Mouse (Mus musculus) megakaryocyte, adult 5-6 weeks (primary cell): ENCODE measurements at regions not wholly inside any gene's neighbourhood (a gene's known extent, or its start where the extent isn't known, plus 50 kb on each side); places are given as distances from the start of the nearest gene placed in this dataset.
"Not testable (repeated sequence)": the region's sequence is repeated elsewhere in the genome, so short reads cannot be mapped to it uniquely, and the experiment has no call there.

Experiments
- ATAC-seq: 2 replicates; pipeline ENCODE4 v1.8.0; 2016; ENCODE audit warnings: mild to moderate bottlenecking, inconsistent platforms; ENCODE audit not compliant: poor library complexity, severe bottlenecking

DNA sequence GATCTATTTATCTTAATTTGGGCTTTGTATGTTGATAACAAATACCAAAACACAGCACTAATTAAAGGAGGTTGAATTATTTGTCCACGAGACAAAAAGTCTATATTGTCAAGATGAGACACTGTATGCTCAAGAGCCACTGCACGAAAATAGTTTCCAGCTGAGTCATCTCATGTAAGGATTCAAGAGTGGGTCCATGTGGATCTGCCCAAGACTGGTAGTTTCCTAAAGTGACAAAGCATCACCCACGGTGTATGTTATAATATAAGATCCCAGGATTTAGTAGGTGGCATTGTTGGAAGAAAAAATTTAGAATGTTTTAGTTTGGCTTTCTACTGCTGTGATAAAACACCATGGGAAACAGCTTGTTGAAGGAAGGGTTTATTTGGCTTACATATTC is 428.2 kb downstream of the Arl6ip6 start:
- no peak for ATAC-seq

- ATAC-seq: not testable (repeated sequence)
Measured at GRCm38 (mm10) chr2:53632816-53633474, 441.4 kb downstream of the Arl6ip6 start.

GRCm38 (mm10) chr2:53668599-53669372 is 416.6 kb downstream of the Rprm start:
- peak; percentile 85 for ATAC-seq

GRCm38 (mm10) chr2:53680350-53681011 is 404.9 kb downstream of the Rprm start:
- ATAC-seq: peak; percentile 67

- ATAC-seq: no peak
Measured at GRCm38 (mm10) chr2:53682599-53682998, 402.8 kb downstream of the Rprm start.

DNA sequence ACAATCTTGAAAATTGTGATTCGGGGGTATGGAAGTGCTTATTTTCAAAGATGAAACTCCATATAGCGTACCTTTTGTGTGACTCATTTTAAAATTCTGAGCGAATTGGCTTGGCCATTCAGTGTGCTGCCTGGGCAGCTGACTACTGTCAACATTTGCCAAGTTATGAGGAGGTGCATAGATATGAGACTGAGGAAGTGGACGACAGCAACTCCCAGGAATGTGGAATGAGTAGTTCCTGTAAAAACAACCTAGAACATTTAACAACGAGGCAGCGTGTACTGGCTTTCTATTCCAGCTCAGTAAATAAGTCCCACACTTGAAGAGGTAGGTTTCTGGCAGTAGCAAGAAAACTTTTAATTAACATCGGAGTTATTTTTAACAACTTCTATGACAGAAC is 398.1 kb downstream of the Rprm start:
- ATAC-seq: no peak

DNA sequence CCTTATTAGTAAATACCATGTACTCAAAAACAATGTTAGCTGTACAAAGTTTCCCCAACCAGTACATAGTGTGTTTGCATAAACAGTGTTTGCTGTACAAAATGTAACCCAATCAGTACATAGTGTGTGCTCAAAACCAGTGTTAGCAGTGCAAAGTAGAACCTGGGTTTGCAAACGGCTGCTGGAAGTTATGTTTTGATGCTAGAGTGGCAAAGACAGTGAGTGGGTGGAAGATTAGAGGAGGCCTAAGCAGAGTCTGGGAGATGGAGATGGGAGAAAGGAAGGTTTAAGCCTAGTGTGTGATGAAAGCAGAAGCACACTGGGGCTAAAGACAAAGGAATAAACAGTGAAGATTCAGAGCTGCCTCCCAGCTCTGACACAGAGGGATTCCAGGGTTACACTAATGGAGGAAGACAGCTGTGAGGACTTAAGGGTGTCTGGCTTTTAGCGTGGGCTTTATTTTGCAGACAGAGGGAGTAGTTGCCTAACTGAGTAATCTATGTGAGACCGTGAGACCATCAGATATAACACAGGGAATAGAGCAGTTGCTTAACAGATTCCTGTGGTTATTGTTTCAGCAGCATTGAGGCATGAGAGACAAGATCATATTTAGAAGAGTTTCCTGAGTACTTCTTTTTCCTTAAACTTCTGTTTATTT is 396.0 kb downstream of the Rprm start:
- peak; percentile 21; the same call in 1 of the 2 replicates for ATAC-seq

- no peak for ATAC-seq
Measured at GRCm38 (mm10) chr2:53691580-53692118, 393.7 kb downstream of the Rprm start.

DNA sequence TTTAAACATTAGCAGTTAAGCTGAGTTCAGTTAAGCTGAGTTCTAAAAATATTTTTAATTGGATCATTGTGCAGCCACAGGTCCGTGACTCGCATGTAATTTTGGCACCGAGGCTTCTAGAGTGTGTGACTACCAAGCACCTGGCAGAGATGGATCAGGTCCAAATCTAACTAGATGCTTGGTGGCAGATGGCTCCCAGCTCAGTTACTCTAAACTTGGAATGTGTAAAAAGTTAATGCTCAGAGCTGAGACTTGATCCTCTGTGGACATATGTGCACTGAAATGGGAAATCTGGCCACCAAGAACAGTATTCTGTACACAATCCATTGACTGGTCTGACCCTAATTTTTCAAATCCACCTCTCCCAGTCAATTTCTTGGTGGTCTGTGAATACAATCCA is 374.1 kb downstream of the Rprm start:
- ATAC-seq: no peak

DNA sequence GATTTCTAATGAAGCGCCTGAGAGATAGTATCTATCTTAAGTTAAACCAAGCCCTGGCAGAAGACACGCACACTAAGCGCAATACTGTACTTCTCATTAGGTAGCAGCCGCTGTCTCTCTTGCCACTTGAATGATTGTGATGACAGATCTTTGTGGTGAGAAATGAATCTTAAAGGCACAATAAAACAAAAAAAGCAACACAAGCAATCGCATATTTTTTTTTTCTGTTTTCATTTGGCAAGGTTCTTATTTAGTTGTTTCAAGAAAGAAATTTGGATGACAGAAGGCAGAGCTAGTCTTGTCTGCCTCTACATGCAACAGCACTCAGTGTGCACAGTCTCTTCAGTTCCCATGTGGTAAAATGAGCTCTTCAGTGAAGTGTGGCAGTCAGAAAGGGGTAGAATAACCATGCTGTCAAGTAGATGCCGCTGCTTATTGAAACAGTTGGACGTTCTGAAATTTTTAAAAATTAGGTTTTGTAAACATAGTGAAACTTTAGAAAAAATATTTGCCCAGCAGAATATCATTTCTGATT is 372.2 kb downstream of the Rprm start:
- no peak for ATAC-seq

- ATAC-seq: no peak
Measured at GRCm38 (mm10) chr2:53715017-53715416, 370.3 kb downstream of the Rprm start.

- no peak for ATAC-seq
Measured at GRCm38 (mm10) chr2:53723231-53723630, 362.1 kb downstream of the Rprm start.

GRCm38 (mm10) chr2:53728693-53729092 is 356.7 kb downstream of the Rprm start:
- no peak for ATAC-seq

GRCm38 (mm10) chr2:53730451-53730850 is 354.9 kb downstream of the Rprm start:
- ATAC-seq: no peak

GRCm38 (mm10) chr2:53763486-53763885 is 321.9 kb downstream of the Rprm start:
- ATAC-seq: no peak

GRCm38 (mm10) chr2:53782035-53782434 is 303.3 kb downstream of the Rprm start:
- peak; percentile 80 for ATAC-seq

GRCm38 (mm10) chr2:53788599-53788998 is 296.8 kb downstream of the Rprm start:
- ATAC-seq: peak; percentile 78

GRCm38 (mm10) chr2:53796605-53797004 is 288.7 kb downstream of the Rprm start:
- no peak for ATAC-seq

DNA sequence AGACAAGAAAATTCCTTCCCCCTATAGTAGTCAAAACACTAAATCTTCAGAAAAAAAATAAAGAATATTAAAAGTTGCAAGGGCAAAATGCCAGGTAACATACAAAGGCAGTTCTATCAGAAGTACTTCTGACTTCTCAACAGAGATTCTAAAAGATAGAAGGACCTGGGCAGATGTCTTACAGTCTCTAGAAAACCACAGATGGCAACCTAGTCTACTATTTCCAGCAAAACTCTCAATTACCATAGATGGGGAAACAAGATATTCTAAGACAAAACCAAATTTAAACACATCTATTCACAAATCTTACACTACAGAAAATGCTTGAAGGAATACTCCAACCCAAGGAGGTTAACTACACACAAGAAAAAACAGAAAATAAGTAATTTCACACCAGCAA is 281.7 kb downstream of the Rprm start:
- no peak for ATAC-seq

DNA sequence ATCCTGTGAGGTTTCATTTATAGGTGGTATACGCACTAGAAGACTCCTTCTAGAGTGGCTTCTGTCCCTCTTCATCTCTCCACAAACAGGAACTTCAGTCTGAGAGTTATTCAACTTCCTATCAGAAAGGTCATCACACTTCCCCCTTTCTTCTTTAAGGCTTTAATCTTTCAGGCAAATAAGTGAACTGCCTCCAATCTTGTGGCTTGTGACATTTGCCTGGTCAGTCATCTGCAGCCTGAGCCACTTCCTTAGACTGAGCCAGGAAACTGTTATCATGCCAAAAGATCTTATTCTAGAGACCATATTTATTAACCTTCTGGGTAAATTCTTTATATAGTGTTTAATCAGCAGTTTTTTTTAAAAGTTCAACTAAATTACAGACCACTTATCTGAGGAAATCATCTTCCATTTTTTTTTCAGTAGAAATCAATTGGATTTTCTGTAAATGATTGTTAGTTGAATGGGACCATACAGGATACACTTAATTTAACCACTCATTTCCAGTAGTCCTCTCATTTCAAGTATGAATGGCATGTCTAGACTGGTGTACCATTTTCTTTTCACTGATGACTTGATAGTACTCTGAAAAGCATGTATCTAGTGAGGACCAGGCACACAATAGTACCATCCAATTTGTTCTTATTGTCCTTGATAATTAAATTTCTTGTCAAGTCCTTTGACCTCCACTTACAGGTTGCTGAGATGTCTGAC is 234.4 kb downstream of the Rprm start:
- ATAC-seq: peak; percentile 96
